Mouse (Mus musculus) subcutaneous adipose tissue, adult 2 months (tissue): Measurements from ENCODE around the gene Gorab. TPM values are rescaled to one million over a fixed set of nuclear protein-coding genes. Genes with fewer than 3 reads are reported as not detected.

Experiments
- polyA plus RNA-seq: library from polyadenylated mRNA; depleted of rRNA; stranded (reverse); fragments of >200 nt; gene quantifications from 2 replicates; pipeline ENCODE4 v1.2.3, GENCODE M21; 2012; ENCODE audit warnings: low replicate concordance; rRNA removed

The Gorab gene
- 2.7 and 3.6 TPM in 2 replicates for polyA plus RNA-seq

DNA sequence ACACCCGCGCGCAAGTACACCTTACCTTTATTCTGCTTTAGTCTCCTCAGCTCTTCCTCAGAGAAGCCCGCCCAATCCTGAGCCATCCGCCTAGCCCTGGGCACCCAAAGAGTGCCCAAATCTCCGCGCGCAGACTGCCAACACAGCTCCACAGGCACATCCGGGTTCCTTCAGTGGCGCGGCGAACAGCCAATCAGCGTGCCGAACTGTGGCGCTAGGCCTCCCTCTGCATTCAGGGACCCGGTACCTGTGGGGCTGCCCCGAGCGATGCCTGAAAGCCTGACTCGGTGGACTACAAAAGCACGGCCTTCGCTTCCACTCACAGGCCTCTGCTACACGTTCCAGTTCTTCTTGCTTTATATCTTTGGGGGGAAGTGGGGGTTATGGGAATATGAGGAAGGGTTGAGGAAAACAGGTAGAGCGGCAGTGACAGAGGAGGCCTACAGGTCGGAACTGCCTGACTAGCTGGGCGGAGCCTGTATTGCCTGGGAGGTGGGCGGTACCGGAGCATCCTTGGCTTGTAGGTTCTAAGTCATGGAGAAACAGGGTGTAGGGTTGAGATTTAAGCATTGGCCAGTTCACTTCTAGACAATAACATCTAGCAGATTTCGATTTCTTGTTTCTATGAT lies at the start of gene Gorab:
Gorab (minus strand) TSS at position 172 of the 629 bp plus-strand sequence.

Other genes starting within 250 kb of the Gorab start
- gene Prrx1, start 90.0 kb downstream of the Gorab start, polyA plus RNA-seq: 13.3 and 30.3 TPM in 2 replicates